Mouse (Mus musculus): ENCODE data around the gene Lrrc45. TPM values are rescaled to one million over a fixed set of nuclear protein-coding genes. Genes with fewer than 3 reads are reported as not detected.

The Lrrc45 gene
- polyA plus RNA-seq, 1 experiment from 2014 or later = 5.1 TPM

- Histone ChIP-seq H3K27me3 (ENCODE audit: insufficient read depth, low read length) (no peaks in the 10 kb centered on the region), H3K9me3 (ENCODE audit: low read length) (no peaks in the 10 kb centered on the region), H3K4me1 (ENCODE audit: insufficient read depth) (peaks cover 15% of the 10 kb centered on the region), H3K4me3 (ENCODE audit: low read depth, low read length) (no peak overlapping the region), H3K9ac (replicated peaks) (no peak overlapping the region), H3K36me3 (replicated peaks; ENCODE audit: insufficient read depth, low read length) (peaks cover 17% of the 10 kb centered on the region), H3K27ac (ENCODE audit: low read depth) (no peak overlapping the region), H3K4me2 (ENCODE audit: low read depth, low read length) (no peak overlapping the region)
- DNase-seq (no peak), ATAC-seq (no peak)
- 81% methylated on average over 9 of the region's 9 CpGs for WGBS (ENCODE audit: insufficient replicate concordance)
- TF ChIP-seq EP300 (IDR thresholded peaks at IDR 0.05; ENCODE audit: low read depth) = no peak
- no peak for TF ChIP-seq CTCF (IDR thresholded peaks at IDR 0.05; ENCODE audit: low read depth)
Observed at GRCm38 (mm10) chr11:120715131-120715530, 1.4 kb downstream of the Lrrc45 start.

GRCm38 (mm10) chr11:120719242-120719641 is 5.5 kb downstream of the Lrrc45 start:
- peaks cover 13% of the 10 kb centered on the region for H3K36me3 ChIP-seq (replicated peaks; ENCODE audit: insufficient read depth, low read length)
- ATAC-seq (no peak), DNase-seq (no peak)
- H3K4me1 ChIP-seq (ENCODE audit: insufficient read depth) = peaks cover 22% of the 10 kb centered on the region
- H3K9me3 ChIP-seq (ENCODE audit: low read length) = no peaks in the 10 kb centered on the region
- WGBS (ENCODE audit: insufficient replicate concordance) = 80% methylated on average over 9 of the region's 9 CpGs
- no peak overlapping the region for H3K9ac ChIP-seq (replicated peaks)
- H3K27ac ChIP-seq (ENCODE audit: low read depth) = no peak overlapping the region
- H3K4me3 ChIP-seq (ENCODE audit: low read depth, low read length) = no peak overlapping the region
- TF ChIP-seq CTCF (IDR thresholded peaks at IDR 0.05; ENCODE audit: low read depth) = no peak
- TF ChIP-seq EP300 (IDR thresholded peaks at IDR 0.05; ENCODE audit: low read depth) = no peak
- peaks cover 24% of the 10 kb centered on the region for H3K27me3 ChIP-seq (ENCODE audit: insufficient read depth, low read length)
- H3K4me2 ChIP-seq (ENCODE audit: low read depth, low read length) = no peak overlapping the region

- DNase-seq (no peak), ATAC-seq (no peak)
- Histone ChIP-seq H3K9me3 (ENCODE audit: low read length) (no peaks in the 10 kb centered on the region), H3K9ac (replicated peaks) (no peak overlapping the region), H3K27me3 (ENCODE audit: insufficient read depth, low read length) (peaks cover 24% of the 10 kb centered on the region), H3K36me3 (replicated peaks; ENCODE audit: insufficient read depth, low read length) (peaks cover 13% of the 10 kb centered on the region), H3K4me2 (ENCODE audit: low read depth, low read length) (no peak overlapping the region), H3K4me3 (ENCODE audit: low read depth, low read length) (no peak overlapping the region), H3K4me1 (ENCODE audit: insufficient read depth) (peaks cover 17% of the 10 kb centered on the region), H3K27ac (ENCODE audit: low read depth) (no peak overlapping the region)
- WGBS (ENCODE audit: insufficient replicate concordance) = 86% methylated on average over 13 of the region's 13 CpGs
- TF ChIP-seq CTCF (IDR thresholded peaks at IDR 0.05; ENCODE audit: low read depth) = no peak
- no peak for TF ChIP-seq EP300 (IDR thresholded peaks at IDR 0.05; ENCODE audit: low read depth)
Observed at GRCm38 (mm10) chr11:120719841-120720376, 6.2 kb downstream of the Lrrc45 start.

- Histone ChIP-seq H3K4me3 (ENCODE audit: low read depth, low read length) (0 out of 2 replicates have a peak overlapping the region, but pooled peaks have one; percentile 50), H3K9ac (replicated peaks) (0 out of 2 replicates have a peak overlapping the region, but pooled peaks have one; percentile 21)
- TF ChIP-seq CTCF (IDR thresholded peaks at IDR 0.05; ENCODE audit: low read depth) (peak; percentile 96), EP300 (IDR thresholded peaks at IDR 0.05; ENCODE audit: low read depth) (no peak)
Observed at GRCm38 (mm10) chr11:120720450-120720849, 6.7 kb downstream of the Lrrc45 start.

GRCm38 (mm10) chr11:120721124-120722066 is 7.7 kb downstream of the Lrrc45 start, which contains the start of gene Rac3:
TSS of gene Rac3 (plus strand) at chr11:120721470.
- Histone ChIP-seq H3K9me3 (ENCODE audit: low read length) (no peaks in the 10 kb centered on the region), H3K27ac (ENCODE audit: low read depth) (no peak within 1 kb of the TSS), H3K4me3 (ENCODE audit: low read depth, low read length) (peak within 1 kb of the TSS; percentile 50), H3K27me3 (ENCODE audit: insufficient read depth, low read length) (peaks cover 24% of the 10 kb centered on the region), H3K4me1 (ENCODE audit: insufficient read depth) (peaks cover 25% of the 10 kb centered on the region), H3K4me2 (ENCODE audit: low read depth, low read length) (peak within 1 kb of the TSS; percentile 83), H3K36me3 (replicated peaks; ENCODE audit: insufficient read depth, low read length) (peaks cover 15% of the 10 kb centered on the region), H3K9ac (replicated peaks) (peak within 1 kb of the TSS; percentile 48)
- WGBS (ENCODE audit: insufficient replicate concordance) = under 1% methylated on average over 74 of the region's 90 CpGs
- ATAC-seq = peak; percentile 18
- TF ChIP-seq CTCF (IDR thresholded peaks at IDR 0.05; ENCODE audit: low read depth) = no peak
- TF ChIP-seq EP300 (IDR thresholded peaks at IDR 0.05; ENCODE audit: low read depth) = no peak
- DNase-seq = peak; percentile 46

More at GRCm38 (mm10) chr11:120720450-120720849, 6.7 kb downstream of the Lrrc45 start:
- H3K36me3 ChIP-seq (replicated peaks; ENCODE audit: insufficient read depth, low read length) = peaks cover 14% of the 10 kb centered on the region
- H3K9me3 ChIP-seq (ENCODE audit: low read length) = no peaks in the 10 kb centered on the region
- H3K4me2 ChIP-seq (ENCODE audit: low read depth, low read length) = peak overlapping the region; percentile 83
- peaks cover 17% of the 10 kb centered on the region for H3K4me1 ChIP-seq (ENCODE audit: insufficient read depth)
- H3K27me3 ChIP-seq (ENCODE audit: insufficient read depth, low read length) = peaks cover 24% of the 10 kb centered on the region
- ATAC-seq = peak; percentile 63
- peak; percentile 93 for DNase-seq
- WGBS (ENCODE audit: insufficient replicate concordance) = 8% methylated on average over 17 of the region's 17 CpGs
- H3K27ac ChIP-seq (ENCODE audit: low read depth) = no peak overlapping the region

- no peak for TF ChIP-seq EP300 (IDR thresholded peaks at IDR 0.05; ENCODE audit: low read depth)
- 0 out of 2 replicates have a peak, but pooled peaks have one; percentile 9 for TF ChIP-seq CTCF (IDR thresholded peaks at IDR 0.05; ENCODE audit: low read depth)
- H3K27me3 ChIP-seq (ENCODE audit: insufficient read depth, low read length) = peaks cover 24% of the 10 kb centered on the region
- peak overlapping the region; percentile 83 for H3K4me2 ChIP-seq (ENCODE audit: low read depth, low read length)
- peaks cover 30% of the 10 kb centered on the region for H3K4me1 ChIP-seq (ENCODE audit: insufficient read depth)
- ATAC-seq = no peak
- H3K36me3 ChIP-seq (replicated peaks; ENCODE audit: insufficient read depth, low read length) = peaks cover 15% of the 10 kb centered on the region
- no peak for DNase-seq
- 22% methylated on average over 21 of the region's 21 CpGs for WGBS (ENCODE audit: insufficient replicate concordance)
- no peaks in the 10 kb centered on the region for H3K9me3 ChIP-seq (ENCODE audit: low read length)
- no peak overlapping the region for H3K27ac ChIP-seq (ENCODE audit: low read depth)
- H3K9ac ChIP-seq (replicated peaks) = 0 out of 2 replicates have a peak overlapping the region, but pooled peaks have one; percentile 48
- peak overlapping the region; percentile 50 for H3K4me3 ChIP-seq (ENCODE audit: low read depth, low read length)
Observed at GRCm38 (mm10) chr11:120722067-120722630, 8.4 kb downstream of the Lrrc45 start.
